Mouse (Mus musculus) spleen, postnatal 14 days (tissue): ENCODE measurements around the gene Bbc3.
"Not testable (repeated sequence)": the region's sequence is repeated elsewhere in the genome, so short reads cannot be mapped to it uniquely, and the experiment has no call there.

Experiments used
- DNase-seq, 2 experiments: peaks; one replicate each; pipeline ENCODE4 v3.0.0; 2021 to 2022; ENCODE audit warnings: low spot score in 2 of 2

The Bbc3 gene

GRCm38 (mm10) chr7:16308093-16308492 lies at the start of gene Bbc3:
Bbc3 (plus strand) TSS chr7:16308393.
- not testable (repeated sequence) for DNase-seq

DNA sequence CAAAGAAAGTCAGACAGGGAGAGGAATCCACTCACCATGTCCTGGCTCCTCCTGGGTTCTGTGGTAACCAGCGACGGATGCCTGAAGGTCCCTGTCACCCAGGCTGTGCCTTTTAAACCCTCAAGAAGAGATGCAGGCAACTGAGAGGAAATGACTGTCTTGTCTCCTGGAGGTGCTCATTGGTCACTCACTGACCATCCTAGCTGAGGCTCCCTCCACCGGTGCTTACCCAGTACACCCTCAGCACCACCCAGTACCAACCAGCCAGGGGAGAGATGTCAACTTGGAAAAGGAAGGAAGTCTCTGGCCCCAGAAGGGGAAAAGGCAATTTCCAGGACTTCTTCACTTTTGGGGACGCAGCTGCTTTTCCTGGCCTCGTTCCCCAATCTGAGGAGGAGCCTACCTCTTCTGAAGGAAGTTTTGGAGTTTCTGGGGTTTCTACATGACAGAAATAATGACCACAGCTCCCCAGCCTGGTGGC lies 49.0 kb upstream of the Bbc3 start, which contains the start of gene C5ar1:
Gene C5ar1, minus strand, starts transcription at position 431 of the 481 bp plus-strand sequence.
- DNase-seq: no peak

DNA sequence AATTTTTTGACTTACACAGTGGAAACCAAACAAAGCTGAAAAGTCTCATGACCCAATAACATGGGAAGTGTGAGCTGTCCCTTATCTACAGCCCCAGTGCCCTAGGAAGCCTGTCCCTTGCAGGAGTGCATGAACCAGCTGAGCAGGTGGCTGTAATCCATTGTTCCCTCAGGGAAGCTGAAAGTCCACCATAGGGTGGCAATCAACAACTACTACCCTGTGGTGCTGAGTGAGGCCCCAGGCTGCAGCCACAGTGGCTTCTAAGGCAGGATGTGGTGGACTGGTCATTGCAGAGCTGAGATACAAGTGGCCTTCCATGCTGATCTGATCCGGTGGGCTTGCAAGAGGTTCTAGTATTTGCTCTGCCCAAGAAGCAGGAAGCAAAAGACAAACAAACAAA lies 47.1 kb upstream of the Bbc3 start:
- no peak for DNase-seq

- peak; percentile 66 to 81 for DNase-seq
These were observed 45.0 kb upstream of the Bbc3 start for GRCm38 (mm10) chr7:16263015-16263787.

DNA sequence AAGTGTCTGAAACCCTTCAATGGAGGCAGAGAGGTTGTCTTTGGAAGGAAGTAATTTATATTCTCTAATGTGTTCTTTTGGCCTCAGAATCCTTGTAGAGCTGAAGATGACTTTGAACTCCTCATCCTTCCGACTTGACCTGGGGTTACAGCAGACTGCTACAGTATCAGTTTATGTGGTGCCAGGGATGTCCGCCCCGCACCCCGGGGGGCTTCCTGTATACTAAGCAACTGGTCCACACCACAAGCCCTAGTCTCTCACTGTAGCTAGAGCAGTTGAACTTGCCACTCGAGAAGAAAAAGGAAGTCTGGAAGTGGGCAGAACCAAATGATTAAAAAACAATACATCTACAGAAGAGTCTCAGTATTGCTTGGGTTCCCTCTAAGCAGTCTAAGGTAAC lies 44.4 kb upstream of the Bbc3 start:
- DNase-seq: no peak

- DNase-seq: no peak
These were observed 42.3 kb upstream of the Bbc3 start for GRCm38 (mm10) chr7:16265856-16266255.

GRCm38 (mm10) chr7:16266593-16266992 lies 41.6 kb upstream of the Bbc3 start:
- DNase-seq: not testable (repeated sequence)

GRCm38 (mm10) chr7:16271139-16271538 lies 37.1 kb upstream of the Bbc3 start:
- DNase-seq: no peak

DNA sequence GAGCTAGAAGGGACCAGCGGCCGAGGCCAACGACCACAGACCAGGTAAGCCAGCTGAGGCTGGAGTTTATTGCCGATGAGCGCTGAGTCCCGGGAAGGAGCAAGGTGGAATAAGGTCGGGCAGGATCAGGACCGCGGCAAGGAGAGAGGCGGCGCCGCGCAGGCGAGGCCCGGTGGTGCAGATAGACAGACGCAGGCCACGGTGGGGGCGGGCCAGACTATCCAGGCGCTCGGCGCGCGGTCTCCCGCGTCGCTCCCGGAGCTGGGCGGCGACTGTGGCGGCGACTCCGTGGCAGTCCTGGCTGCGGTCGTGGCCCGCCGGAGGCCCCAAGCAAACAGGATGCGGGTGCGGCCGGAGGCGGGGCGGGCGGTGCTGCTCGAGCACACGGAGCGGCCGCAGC lies 35.5 kb upstream of the Bbc3 start:
- DNase-seq: peak; percentile 62 to 70

GRCm38 (mm10) chr7:16273081-16273765 lies 35.0 kb upstream of the Bbc3 start, which contains the start of gene Inafm1:
Inafm1 (minus strand) TSS chr7:16273617.
- DNase-seq: peak; percentile 74 to 80

DNA sequence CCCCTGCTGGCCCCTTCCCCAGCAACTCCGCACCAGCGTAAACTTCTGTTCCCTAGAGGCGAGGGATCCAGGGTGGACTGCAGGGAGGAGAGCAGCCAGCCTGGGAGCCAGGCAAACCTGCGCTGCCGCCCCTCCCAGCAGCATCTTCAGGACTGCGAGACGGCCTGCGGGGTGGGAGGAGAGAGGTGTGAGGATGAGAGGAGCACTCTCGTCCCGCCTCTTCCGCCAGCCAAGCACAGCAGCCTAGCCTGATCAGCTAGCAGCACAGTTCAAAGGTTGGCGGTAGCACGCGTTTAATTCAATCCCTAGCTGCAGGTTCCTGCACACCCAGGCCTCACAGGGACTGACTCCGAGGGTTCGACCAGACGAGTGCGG lies 34.4 kb upstream of the Bbc3 start:
- DNase-seq: peak; percentile 65 to 66

- DNase-seq: no peak
These were observed 33.0 kb upstream of the Bbc3 start for GRCm38 (mm10) chr7:16274922-16275890.

DNA sequence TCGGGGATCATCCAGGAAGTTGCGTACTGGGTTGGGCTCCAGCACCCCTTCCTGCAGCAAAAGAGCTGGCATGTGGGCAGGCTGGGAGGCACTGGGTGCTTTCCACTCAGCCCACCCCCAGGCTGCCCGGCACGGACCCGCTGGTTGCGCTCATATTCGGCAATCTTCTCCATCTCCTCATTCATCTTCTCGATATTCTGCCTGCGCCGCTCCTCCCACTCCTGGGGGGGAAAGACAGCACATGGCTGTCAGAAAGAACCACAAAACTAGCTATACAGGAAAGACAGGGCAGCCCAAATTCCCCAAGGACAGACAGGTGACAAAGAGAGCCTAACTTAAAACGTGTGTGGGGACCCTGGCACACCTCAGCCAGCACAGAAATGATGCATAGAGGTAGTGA lies 27.5 kb upstream of the Bbc3 start:
- DNase-seq: no peak

DNA sequence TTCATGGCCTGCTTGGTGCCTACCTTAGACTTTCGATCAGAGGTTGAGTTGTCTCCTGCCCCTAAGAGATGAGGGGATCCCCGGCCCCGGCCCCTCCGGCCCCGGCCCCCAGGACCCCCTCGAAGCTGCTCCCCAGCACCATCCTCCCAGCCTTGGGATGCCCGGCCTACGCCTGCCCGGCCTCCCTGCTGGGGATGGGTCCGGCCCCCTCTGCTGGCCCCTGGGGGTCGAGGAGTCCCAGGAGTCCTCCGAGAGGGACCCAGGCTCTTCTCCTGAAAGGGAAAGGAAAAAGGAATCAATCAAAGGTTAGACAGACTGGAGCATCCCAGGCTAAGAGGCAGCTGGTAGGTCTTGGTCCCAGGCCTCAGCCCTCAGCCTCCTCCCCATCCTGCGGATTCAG lies 25.9 kb upstream of the Bbc3 start:
- no peak for DNase-seq

DNA sequence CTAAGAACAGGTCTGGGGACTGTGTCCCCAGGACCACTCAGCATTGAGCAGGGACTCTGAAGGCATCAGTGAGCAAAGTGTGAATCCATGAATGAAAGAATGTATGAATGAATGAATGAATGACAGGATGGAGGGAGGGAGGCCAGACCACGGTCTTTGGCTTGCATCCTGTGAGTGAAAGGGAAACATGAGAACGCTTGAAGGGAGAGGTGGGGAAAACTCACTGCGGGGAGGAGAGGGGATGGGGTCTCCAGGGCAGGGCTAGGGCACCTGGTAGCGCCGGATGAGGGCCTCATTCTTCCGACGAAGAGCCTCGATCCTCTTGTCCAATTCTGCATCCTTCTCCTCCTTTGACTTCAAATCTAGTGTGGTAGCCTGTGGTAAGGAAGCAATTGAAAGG lies 24.2 kb upstream of the Bbc3 start:
- DNase-seq: no peak

DNA sequence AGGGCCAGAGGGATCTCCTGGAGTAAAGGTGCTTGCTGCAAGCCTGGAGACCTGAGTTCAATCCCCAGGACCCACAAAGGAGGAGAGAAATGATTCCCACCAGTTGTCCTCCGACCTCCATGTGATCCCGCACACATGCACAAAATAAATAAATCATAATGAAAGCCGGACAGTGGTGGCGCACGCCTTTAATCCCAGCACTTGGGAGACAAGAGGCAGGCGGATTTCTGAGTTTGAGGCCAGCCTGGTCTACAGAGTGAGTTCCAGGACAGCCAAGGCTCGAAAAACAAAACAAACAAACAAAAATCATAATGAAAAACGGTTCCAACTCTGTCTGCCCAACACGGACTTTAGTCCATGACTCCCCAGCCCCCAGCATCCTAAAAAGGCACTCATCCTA lies 23.3 kb upstream of the Bbc3 start:
- no peak for DNase-seq

DNA sequence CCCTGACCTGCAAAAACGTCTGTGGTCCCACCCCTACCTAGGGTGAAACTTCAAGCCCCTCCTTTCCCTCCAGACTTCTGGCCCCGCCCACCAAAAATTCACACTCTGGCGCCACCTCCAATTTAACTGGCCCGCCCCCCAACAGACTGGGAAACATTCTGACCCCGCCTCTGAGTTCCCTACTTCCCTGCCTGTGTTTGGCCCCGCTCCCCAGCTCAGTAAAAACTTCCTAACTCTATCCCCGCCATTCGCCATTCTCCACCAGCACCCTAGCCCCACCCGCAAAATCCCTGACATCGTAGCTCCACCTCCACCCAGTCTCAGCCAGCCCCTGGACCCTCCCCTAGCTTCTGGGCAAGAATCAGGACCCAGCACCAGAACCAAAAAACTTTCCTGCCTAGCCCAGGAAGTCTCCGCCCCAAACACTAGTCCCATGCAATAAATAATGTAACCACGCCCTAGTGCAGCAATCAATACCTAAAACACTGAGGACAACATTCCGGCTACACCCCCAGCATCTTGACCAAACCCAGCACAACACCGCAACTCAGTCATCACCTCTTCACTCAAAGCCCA lies 22.7 kb upstream of the Bbc3 start:
- peak; percentile 38 to 51 for DNase-seq

DNA sequence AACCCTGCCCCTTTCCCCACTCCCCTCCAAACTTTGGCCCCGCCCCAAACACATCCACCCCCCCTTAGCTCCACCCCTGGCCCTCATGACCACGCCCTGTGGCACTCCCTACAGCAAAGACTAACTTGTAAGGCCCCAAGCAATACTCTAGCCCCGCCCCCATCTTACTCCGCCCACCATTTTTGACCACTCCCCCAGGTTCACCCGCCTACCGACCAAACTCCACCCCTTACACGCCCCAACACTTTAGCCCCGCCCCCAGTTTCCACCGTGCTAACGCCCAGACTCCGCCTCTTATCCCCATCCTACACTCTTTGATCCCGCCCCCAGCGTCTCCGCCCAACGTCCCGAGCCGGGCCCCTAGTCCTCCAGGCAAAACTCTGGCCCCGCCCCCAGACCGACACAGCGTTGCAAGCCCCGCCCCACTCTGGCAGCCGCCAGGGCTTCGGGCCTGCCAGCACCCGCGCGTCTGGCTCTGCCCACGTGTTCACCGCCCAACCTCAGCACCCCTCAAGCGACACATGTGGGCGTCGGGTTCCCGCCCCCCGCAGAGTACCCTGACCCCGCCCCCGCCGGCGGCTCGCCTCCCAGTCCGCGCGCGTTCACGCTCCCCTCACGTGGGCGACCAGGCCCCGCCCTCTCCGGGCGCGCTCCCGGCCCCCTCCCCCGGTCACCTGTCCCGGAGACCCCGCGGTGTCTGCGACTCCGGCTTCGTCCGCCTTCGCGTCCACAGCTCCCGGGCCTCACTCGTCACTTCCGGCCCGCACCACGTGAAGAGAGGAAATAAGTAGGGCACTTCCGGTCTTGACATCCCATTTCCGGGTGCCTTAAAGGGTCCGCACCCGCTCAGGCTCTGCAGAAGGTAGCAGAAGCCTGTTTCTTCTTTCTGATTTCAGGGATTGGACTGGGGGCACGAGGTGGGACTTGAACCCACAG lies 21.9 kb upstream of the Bbc3 start, which contains the start of gene Ccdc9:
Gene Ccdc9, minus strand, starts transcription at position 770 of the 936 bp plus-strand sequence.
- peak; percentile 98 to 99 for DNase-seq

DNA sequence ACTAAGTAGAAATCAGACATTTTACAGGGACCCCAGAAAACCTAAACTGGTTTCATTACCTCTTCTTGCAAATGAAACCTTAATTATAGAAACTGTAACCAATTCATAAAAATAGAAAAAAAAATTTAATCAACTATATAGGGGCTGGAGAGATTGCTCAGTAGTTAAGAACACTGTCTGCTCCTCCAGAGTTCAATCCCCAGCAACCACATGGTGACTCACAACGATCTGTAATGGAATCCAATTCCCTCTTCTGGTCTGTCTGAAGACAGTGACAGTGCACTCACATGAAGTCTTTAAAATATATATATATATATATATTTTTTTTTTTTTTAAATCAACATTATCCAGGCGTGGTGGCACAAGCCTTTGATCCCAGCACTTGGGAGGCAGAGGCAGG lies 21.2 kb upstream of the Bbc3 start:
- DNase-seq: no peak

DNA sequence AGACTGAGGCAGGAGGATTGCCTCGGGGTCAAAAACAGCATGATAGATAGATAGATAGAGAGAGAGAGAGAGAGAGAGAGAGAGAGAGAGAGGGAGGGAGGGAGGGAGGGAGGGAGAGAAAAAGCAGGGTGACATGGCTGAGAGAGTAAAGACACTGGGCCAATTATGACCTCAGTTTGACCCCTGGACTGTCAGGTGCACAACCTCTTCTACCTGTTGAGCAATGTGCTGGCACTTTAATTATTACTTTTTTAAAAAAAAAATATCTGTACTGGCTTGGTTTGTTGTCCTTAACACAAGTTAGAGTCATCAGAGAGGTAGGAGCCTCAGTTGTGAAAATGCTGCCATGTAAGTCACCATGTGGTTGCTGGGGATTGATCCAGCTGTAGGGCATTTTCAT lies 20.4 kb upstream of the Bbc3 start:
- no peak for DNase-seq
